Mouse (Mus musculus) erythroblast, embryonic 14.5 days (primary cell): ENCODE data around the gene Ano4.

Experiments used
- GATA1 ChIP-seq: IDR thresholded peaks from 2 replicates; pipeline ENCODE4 v1.6.1; 2012; ENCODE audit warnings: low read length, inconsistent platforms, mixed read lengths
- TAL1 ChIP-seq: IDR thresholded peaks from 3 replicates; pipeline ENCODE4 v1.6.1; 2012; ENCODE audit warnings: low read length, inconsistent platforms, mixed read lengths

DNA sequence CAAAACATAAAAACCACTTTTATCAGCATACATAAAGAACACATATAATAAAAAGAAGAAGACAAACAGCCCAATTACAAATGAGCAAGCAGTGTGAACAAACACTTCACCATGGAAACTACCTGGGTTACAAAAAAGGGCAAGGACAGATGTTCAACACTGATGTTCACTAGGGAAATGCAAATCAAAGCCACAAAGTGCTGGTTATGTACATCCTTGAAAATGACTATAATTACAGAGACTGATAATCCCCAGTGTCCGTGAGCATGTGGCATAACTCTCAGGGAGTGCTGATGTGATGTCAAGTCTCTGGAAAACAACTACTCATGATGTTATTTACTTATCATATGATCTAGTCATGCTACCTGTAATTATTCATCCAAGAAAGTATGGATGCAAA is 336.3 kb downstream of the Ano4 start:
- TF ChIP-seq TAL1 (no peak), GATA1 (no peak)
